Mouse (Mus musculus): ENCODE results near the gene Gtf2ird1. TPM values are rescaled to one million over a fixed set of nuclear protein-coding genes. Genes with fewer than 3 reads are reported as not detected.

The Gtf2ird1 gene
- polyA plus RNA-seq, 1 experiment, result 62.0 TPM

- no peaks in the 10 kb centered on the region for H3K36me3 ChIP-seq (ENCODE audit: control insufficient read depth, insufficient read depth)
- H3K27me3 ChIP-seq (ENCODE audit: control insufficient read depth, insufficient read depth, insufficient read length), result no peaks in the 10 kb centered on the region
Measured at GRCm38 (mm10) chr5:134494142-134494541, 37.6 kb upstream of the Gtf2ird1 start.

DNA sequence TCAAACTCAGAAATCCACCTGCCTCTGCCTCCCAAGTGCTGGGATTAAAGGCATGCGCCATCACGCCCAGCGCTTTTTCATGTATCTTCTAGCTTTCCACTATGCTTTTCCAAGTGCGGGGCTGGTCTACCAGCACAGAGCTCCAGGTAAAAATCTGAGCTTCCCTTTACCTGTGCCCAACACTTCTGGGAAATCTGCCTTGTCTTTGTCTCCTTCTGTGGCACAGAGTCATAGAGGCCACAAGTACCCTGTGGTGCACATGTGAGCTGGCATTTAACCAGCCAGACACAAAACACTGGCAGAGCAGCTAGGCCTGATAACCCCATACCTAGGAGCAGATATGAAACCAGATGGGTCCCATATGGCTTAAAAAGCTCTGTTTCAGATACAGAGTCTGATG lies 36.4 kb upstream of the Gtf2ird1 start:
- no peaks in the 10 kb centered on the region for H3K79me2 ChIP-seq (ENCODE audit: control insufficient read depth, insufficient read depth)
- H3K4me2 ChIP-seq (ENCODE audit: low read depth), result no peak overlapping the region
- no peaks in the 10 kb centered on the region for H3K27me3 ChIP-seq (ENCODE audit: control insufficient read depth, insufficient read depth, insufficient read length)
- TF ChIP-seq TCF3 (IDR thresholded peaks at IDR 0.05; ENCODE audit: insufficient read length, low read depth), result no peak
- no peak for TF ChIP-seq POLR2A (IDR thresholded peaks at IDR 0.05; ENCODE audit: insufficient read length, low read depth)
- TF ChIP-seq POLR2AphosphoS2 (IDR thresholded peaks at IDR 0.05; ENCODE audit: insufficient read length, low read depth), result no peak
- no peak for TF ChIP-seq E2F4 (IDR thresholded peaks at IDR 0.05; ENCODE audit: insufficient read depth)
- no peak for TF ChIP-seq REST (IDR thresholded peaks at IDR 0.05; ENCODE audit: insufficient read depth, insufficient read length)
- no peak overlapping the region for H3K4me3 ChIP-seq
- H3K36me3 ChIP-seq (ENCODE audit: control insufficient read depth, insufficient read depth), result no peaks in the 10 kb centered on the region
- no peak overlapping the region for H3ac ChIP-seq (ENCODE audit: control insufficient read depth, insufficient read length)

More at GRCm38 (mm10) chr5:134494142-134494541, 37.6 kb upstream of the Gtf2ird1 start:
- H3K4me3 ChIP-seq, result no peak overlapping the region
- no peak overlapping the region for H3K4me2 ChIP-seq (ENCODE audit: low read depth)
- no peak for TF ChIP-seq SRF (IDR thresholded peaks at IDR 0.05; ENCODE audit: control insufficient read depth, insufficient read length, low read depth)
- no peak for TF ChIP-seq USF1 (IDR thresholded peaks at IDR 0.05; ENCODE audit: low read depth)
- TF ChIP-seq TCF3 (IDR thresholded peaks at IDR 0.05; ENCODE audit: insufficient read length, low read depth), result no peak
- no peak for TF ChIP-seq TCF12 (IDR thresholded peaks at IDR 0.05; ENCODE audit: insufficient read depth, poor library complexity, severe bottlenecking)
- no peak overlapping the region for H3ac ChIP-seq (ENCODE audit: control insufficient read depth, insufficient read length)
- no peaks in the 10 kb centered on the region for H3K79me2 ChIP-seq (ENCODE audit: control insufficient read depth, insufficient read depth)

GRCm38 (mm10) chr5:134491712-134492417 lies 35.3 kb upstream of the Gtf2ird1 start:
- H3K4me3 ChIP-seq, result no peak overlapping the region
- no peak overlapping the region for H3ac ChIP-seq (ENCODE audit: control insufficient read depth, insufficient read length)
- H3K4me2 ChIP-seq (ENCODE audit: low read depth), result no peak overlapping the region
- H3K36me3 ChIP-seq (ENCODE audit: control insufficient read depth, insufficient read depth), result no peaks in the 10 kb centered on the region
- no peaks in the 10 kb centered on the region for H3K79me2 ChIP-seq (ENCODE audit: control insufficient read depth, insufficient read depth)
- TF ChIP-seq MYOG (IDR thresholded peaks at IDR 0.05; ENCODE audit: control insufficient read depth in 1 of 3, insufficient read depth in 1 of 3, insufficient read length in 2 of 3, low read depth in 2 of 3) (no peak), MYOD1 (IDR thresholded peaks at IDR 0.05; ENCODE audit: control insufficient read depth in 1 of 3, insufficient read length in 2 of 3, low read depth in 2 of 3) (no peak), E2F4 (IDR thresholded peaks at IDR 0.05; ENCODE audit: insufficient read depth) (no peak), REST (IDR thresholded peaks at IDR 0.05; ENCODE audit: insufficient read depth, insufficient read length) (no peak), SRF (IDR thresholded peaks at IDR 0.05; ENCODE audit: control insufficient read depth, insufficient read length, low read depth) (no peak), TCF3 (IDR thresholded peaks at IDR 0.05; ENCODE audit: insufficient read length, low read depth) (no peak), POLR2AphosphoS2 (IDR thresholded peaks at IDR 0.05; ENCODE audit: insufficient read length, low read depth) (no peak), MAX (IDR thresholded peaks at IDR 0.05; ENCODE audit: low read depth) (no peak), TCF12 (IDR thresholded peaks at IDR 0.05; ENCODE audit: insufficient read depth, poor library complexity, severe bottlenecking) (no peak), POLR2A (IDR thresholded peaks at IDR 0.05; ENCODE audit: insufficient read length, low read depth) (no peak), CEBPB (IDR thresholded peaks at IDR 0.05; ENCODE audit: insufficient read depth, poor library complexity, severe bottlenecking) (no peak), USF1 (IDR thresholded peaks at IDR 0.05; ENCODE audit: low read depth) (no peak)
- no peaks in the 10 kb centered on the region for H3K27me3 ChIP-seq (ENCODE audit: control insufficient read depth, insufficient read depth, insufficient read length)

- no peak overlapping the region for H3K4me3 ChIP-seq
- no peaks in the 10 kb centered on the region for H3K79me2 ChIP-seq (ENCODE audit: control insufficient read depth, insufficient read depth)
- TF ChIP-seq MYOG (IDR thresholded peaks at IDR 0.05; ENCODE audit: control insufficient read depth in 1 of 3, insufficient read depth in 1 of 3, insufficient read length in 2 of 3, low read depth in 2 of 3) (no peak), USF1 (IDR thresholded peaks at IDR 0.05; ENCODE audit: low read depth) (no peak), MYOD1 (IDR thresholded peaks at IDR 0.05; ENCODE audit: control insufficient read depth in 1 of 3, insufficient read length in 2 of 3, low read depth in 2 of 3) (no peak), MAX (IDR thresholded peaks at IDR 0.05; ENCODE audit: low read depth) (no peak), REST (IDR thresholded peaks at IDR 0.05; ENCODE audit: insufficient read depth, insufficient read length) (no peak), TCF3 (IDR thresholded peaks at IDR 0.05; ENCODE audit: insufficient read length, low read depth) (no peak), SRF (IDR thresholded peaks at IDR 0.05; ENCODE audit: control insufficient read depth, insufficient read length, low read depth) (no peak), POLR2AphosphoS2 (IDR thresholded peaks at IDR 0.05; ENCODE audit: insufficient read length, low read depth) (no peak), POLR2A (IDR thresholded peaks at IDR 0.05; ENCODE audit: insufficient read length, low read depth) (no peak), CEBPB (IDR thresholded peaks at IDR 0.05; ENCODE audit: insufficient read depth, poor library complexity, severe bottlenecking) (no peak), E2F4 (IDR thresholded peaks at IDR 0.05; ENCODE audit: insufficient read depth) (no peak), TCF12 (IDR thresholded peaks at IDR 0.05; ENCODE audit: insufficient read depth, poor library complexity, severe bottlenecking) (no peak)
- no peaks in the 10 kb centered on the region for H3K27me3 ChIP-seq (ENCODE audit: control insufficient read depth, insufficient read depth, insufficient read length)
- H3ac ChIP-seq (ENCODE audit: control insufficient read depth, insufficient read length), result no peak overlapping the region
- H3K36me3 ChIP-seq (ENCODE audit: control insufficient read depth, insufficient read depth), result no peaks in the 10 kb centered on the region
- H3K4me2 ChIP-seq (ENCODE audit: low read depth), result no peak overlapping the region
Measured at GRCm38 (mm10) chr5:134491206-134491605, 34.7 kb upstream of the Gtf2ird1 start.

GRCm38 (mm10) chr5:134490465-134490864 lies 33.9 kb upstream of the Gtf2ird1 start:
- no peak overlapping the region for H3K4me2 ChIP-seq (ENCODE audit: low read depth)
- no peaks in the 10 kb centered on the region for H3K27me3 ChIP-seq (ENCODE audit: control insufficient read depth, insufficient read depth, insufficient read length)
- no peak overlapping the region for H3K4me3 ChIP-seq
- no peak overlapping the region for H3ac ChIP-seq (ENCODE audit: control insufficient read depth, insufficient read length)
- no peaks in the 10 kb centered on the region for H3K36me3 ChIP-seq (ENCODE audit: control insufficient read depth, insufficient read depth)
- H3K79me2 ChIP-seq (ENCODE audit: control insufficient read depth, insufficient read depth), result no peaks in the 10 kb centered on the region
- no peak for TF ChIP-seq POLR2AphosphoS2 (IDR thresholded peaks at IDR 0.05; ENCODE audit: insufficient read length, low read depth)
- TF ChIP-seq MYOG (IDR thresholded peaks at IDR 0.05; ENCODE audit: control insufficient read depth in 1 of 3, insufficient read depth in 1 of 3, insufficient read length in 2 of 3, low read depth in 2 of 3), result no peak
- TF ChIP-seq TCF12 (IDR thresholded peaks at IDR 0.05; ENCODE audit: insufficient read depth, poor library complexity, severe bottlenecking), result no peak
- no peak for TF ChIP-seq E2F4 (IDR thresholded peaks at IDR 0.05; ENCODE audit: insufficient read depth)
- no peak for TF ChIP-seq MYOD1 (IDR thresholded peaks at IDR 0.05; ENCODE audit: control insufficient read depth in 1 of 3, insufficient read length in 2 of 3, low read depth in 2 of 3)
- TF ChIP-seq REST (IDR thresholded peaks at IDR 0.05; ENCODE audit: insufficient read depth, insufficient read length), result no peak
- TF ChIP-seq POLR2A (IDR thresholded peaks at IDR 0.05; ENCODE audit: insufficient read length, low read depth), result no peak
- no peak for TF ChIP-seq CEBPB (IDR thresholded peaks at IDR 0.05; ENCODE audit: insufficient read depth, poor library complexity, severe bottlenecking)
- TF ChIP-seq SRF (IDR thresholded peaks at IDR 0.05; ENCODE audit: control insufficient read depth, insufficient read length, low read depth), result no peak

Measured in myocyte (in vitro differentiated cells).